Mouse (Mus musculus) layer of hippocampus, adult 8-10 months (tissue): ENCODE data around the gene Defa36. TPM values are rescaled to one million over a fixed set of nuclear protein-coding genes. Genes with fewer than 3 reads are reported as not detected.
"Not testable (repeated sequence)": the region's sequence is repeated elsewhere in the genome, so short reads cannot be mapped to it uniquely, and the experiment has no call there.

Source experiments
- DNase-seq, 2 experiments: peaks; one replicate each; pipeline ENCODE4 v3.0.0; 2022; ENCODE audit warnings: low spot score in 2 of 2
- total RNA-seq, 4 experiments: library from RNA; stranded (reverse); gene quantifications; 2 replicates each; pipeline ENCODE4 v1.2.4; 2022

Gene Defa36
- not detected for total RNA-seq

- DNase-seq = not testable (repeated sequence)
Measured at GRCm38 (mm10) chr8:21427111-21427510, at the start of gene Defa36. TSS of gene Defa36 (plus strand) at chr8:21427411.

GRCm38 (mm10) chr8:21378215-21378614 is 49.0 kb upstream of the Defa36 start, which contains the start of gene Defa2:
TSS of gene Defa2 (plus strand) at chr8:21378515.
- DNase-seq = not testable (repeated sequence)

DNA sequence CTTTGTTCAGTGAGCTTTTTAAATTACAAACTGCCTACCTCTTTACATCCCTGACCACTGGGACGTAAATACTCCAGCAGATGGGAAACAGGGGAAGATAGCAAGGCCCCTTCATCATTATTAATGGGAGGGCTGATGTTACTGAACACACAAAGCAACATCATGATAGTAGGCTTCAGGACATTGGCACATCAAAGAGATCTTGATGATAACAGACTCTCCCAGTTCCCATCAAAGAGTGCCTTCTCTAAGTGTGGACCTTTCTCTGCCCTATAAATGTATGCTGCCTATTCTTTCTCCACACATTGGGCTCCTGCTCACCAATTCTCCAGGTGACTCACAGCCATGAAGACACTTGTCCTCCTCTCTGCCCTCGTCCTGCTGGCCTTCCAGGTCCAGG is 35.7 kb upstream of the Defa36 start, which contains the start of gene Defa33:
Gene Defa33 (plus strand): TSS at position 301 of the 400 bp plus-strand sequence.
- DNase-seq = not testable (repeated sequence)

DNA sequence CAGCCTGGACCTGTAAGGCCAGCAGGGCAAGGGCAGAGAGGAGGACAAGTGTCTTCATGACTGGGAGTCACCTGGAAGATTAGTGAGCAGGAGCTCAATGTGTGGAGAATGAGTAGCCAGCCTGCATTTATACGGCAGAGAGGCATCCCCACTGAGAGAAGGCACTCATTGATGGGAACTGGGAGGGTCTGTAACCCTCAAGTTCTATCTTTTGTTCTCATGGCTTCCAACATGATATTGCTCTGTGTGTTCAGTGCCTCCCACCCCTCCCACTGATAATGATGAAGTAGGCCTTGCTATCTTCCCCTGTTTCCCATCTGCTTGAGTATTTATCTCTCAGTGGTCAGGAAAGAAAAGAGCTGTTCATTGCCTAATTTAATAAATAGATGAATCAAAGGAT is 29.2 kb downstream of the Defa36 start, which contains the start of gene Gm7849:
Gene Gm7849 (minus strand): TSS at position 101 of the 400 bp plus-strand sequence.
- DNase-seq = not testable (repeated sequence)

Other genes starting within 250 kb of the Defa36 start
- not detected for gene Defa31, start 235.8 kb upstream of the Defa36 start, total RNA-seq
- gene Gm15293, start 225.8 kb upstream of the Defa36 start, total RNA-seq = not detected
- gene Gm15292, start 177.7 kb upstream of the Defa36 start, total RNA-seq = not detected
- not detected for gene Defa27, start 111.9 kb upstream of the Defa36 start, total RNA-seq
- not detected for gene Defa29, start 100.4 kb upstream of the Defa36 start, total RNA-seq
- not detected for gene Defa2, start 48.9 kb upstream of the Defa36 start, total RNA-seq
- not detected for gene Defa33, start 35.6 kb upstream of the Defa36 start, total RNA-seq
- not detected for gene Gm7849, start 29.1 kb downstream of the Defa36 start, total RNA-seq
- gene Defa20, start 81.8 kb downstream of the Defa36 start, total RNA-seq = not detected
- gene Defa32, start 101.6 kb downstream of the Defa36 start, total RNA-seq = not detected
- not detected for gene Defa37, start 138.0 kb downstream of the Defa36 start, total RNA-seq
- gene Defa28, start 155.6 kb downstream of the Defa36 start, total RNA-seq = not detected
- gene Gm7861, start 167.1 kb downstream of the Defa36 start, total RNA-seq = not detected
- not detected for gene Defa26, start 190.8 kb downstream of the Defa36 start, total RNA-seq
- gene Defa17, start 228.4 kb downstream of the Defa36 start, total RNA-seq = not detected
- not detected for gene Defa34, start 238.4 kb downstream of the Defa36 start, total RNA-seq